Mouse (Mus musculus): ENCODE results near the gene Itpkc. TPM values are rescaled to one million over a fixed set of nuclear protein-coding genes. Genes with fewer than 3 reads are reported as not detected.

Gene Itpkc
- polyA plus RNA-seq, 1 experiment, result 12.4 TPM

GRCm38 (mm10) chr7:27258205-27258899 is 29.9 kb upstream of the Itpkc start, which contains the start of gene Numbl:
Numbl (plus strand) TSS chr7:27258433.
- WGBS, result under 1% methylated on average over 47 of the region's 47 CpGs
- H3K27ac ChIP-seq (ENCODE audit: control insufficient read depth, insufficient read depth, low read length), result no peak within 1 kb of the TSS
- TF ChIP-seq CTCF (IDR thresholded peaks at IDR 0.05; ENCODE audit: borderline replicate concordance, control insufficient read depth, extremely low read depth, insufficient read depth, low read length, poor library complexity) (no peak), POLR2A (IDR thresholded peaks at IDR 0.05; ENCODE audit: control insufficient read depth, extremely low read depth, insufficient read depth, low read length, poor library complexity) (no peak)
- peak within 1 kb of the TSS; percentile 65 for H3K4me3 ChIP-seq (ENCODE audit: control insufficient read depth, insufficient read depth, low read length)
- no peaks in the 10 kb centered on the region for H3K36me3 ChIP-seq (ENCODE audit: control insufficient read depth, insufficient read depth, low read length)
- H3K27me3 ChIP-seq (ENCODE audit: control insufficient read depth, insufficient read depth, low read length), result no peaks in the 10 kb centered on the region
- peaks cover 17% of the 10 kb centered on the region for H3K4me1 ChIP-seq (replicated peaks; ENCODE audit: control insufficient read depth, insufficient read depth, low read length)
- DNase-seq, result peak; percentile 92

DNA sequence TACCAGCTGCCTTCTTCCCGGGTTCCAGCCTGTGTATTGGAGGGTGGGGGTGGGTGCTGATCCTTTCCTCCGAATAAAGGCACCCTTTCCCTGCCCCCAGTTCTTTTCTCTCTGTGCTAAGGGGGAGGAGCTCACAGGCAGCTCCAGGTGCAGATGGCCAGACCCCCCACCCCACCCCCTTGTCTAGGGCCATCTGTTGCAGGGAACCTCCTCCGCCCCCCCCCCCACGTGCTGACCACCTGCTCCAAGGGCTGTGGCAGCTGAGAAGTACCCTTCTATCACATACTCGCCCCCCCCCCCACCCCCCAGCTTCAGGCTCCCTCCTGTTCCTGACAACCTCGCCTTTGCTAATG is 29.4 kb upstream of the Itpkc start:
- peaks cover 17% of the 10 kb centered on the region for H3K4me1 ChIP-seq (replicated peaks; ENCODE audit: control insufficient read depth, insufficient read depth, low read length)
- no peaks in the 10 kb centered on the region for H3K36me3 ChIP-seq (ENCODE audit: control insufficient read depth, insufficient read depth, low read length)
- no peak for DNase-seq
- whole genome bisulfite sequencing, result 22% methylated on average over 6 of the region's 6 CpGs
- H3K4me3 ChIP-seq (ENCODE audit: control insufficient read depth, insufficient read depth, low read length), result peak overlapping the region; percentile 65
- H3K27me3 ChIP-seq (ENCODE audit: control insufficient read depth, insufficient read depth, low read length), result no peaks in the 10 kb centered on the region
- no peak overlapping the region for H3K27ac ChIP-seq (ENCODE audit: control insufficient read depth, insufficient read depth, low read length)
- no peak for TF ChIP-seq CTCF (IDR thresholded peaks at IDR 0.05; ENCODE audit: borderline replicate concordance, control insufficient read depth, extremely low read depth, insufficient read depth, low read length, poor library complexity)
- no peak for TF ChIP-seq POLR2A (IDR thresholded peaks at IDR 0.05; ENCODE audit: control insufficient read depth, extremely low read depth, insufficient read depth, low read length, poor library complexity)

DNA sequence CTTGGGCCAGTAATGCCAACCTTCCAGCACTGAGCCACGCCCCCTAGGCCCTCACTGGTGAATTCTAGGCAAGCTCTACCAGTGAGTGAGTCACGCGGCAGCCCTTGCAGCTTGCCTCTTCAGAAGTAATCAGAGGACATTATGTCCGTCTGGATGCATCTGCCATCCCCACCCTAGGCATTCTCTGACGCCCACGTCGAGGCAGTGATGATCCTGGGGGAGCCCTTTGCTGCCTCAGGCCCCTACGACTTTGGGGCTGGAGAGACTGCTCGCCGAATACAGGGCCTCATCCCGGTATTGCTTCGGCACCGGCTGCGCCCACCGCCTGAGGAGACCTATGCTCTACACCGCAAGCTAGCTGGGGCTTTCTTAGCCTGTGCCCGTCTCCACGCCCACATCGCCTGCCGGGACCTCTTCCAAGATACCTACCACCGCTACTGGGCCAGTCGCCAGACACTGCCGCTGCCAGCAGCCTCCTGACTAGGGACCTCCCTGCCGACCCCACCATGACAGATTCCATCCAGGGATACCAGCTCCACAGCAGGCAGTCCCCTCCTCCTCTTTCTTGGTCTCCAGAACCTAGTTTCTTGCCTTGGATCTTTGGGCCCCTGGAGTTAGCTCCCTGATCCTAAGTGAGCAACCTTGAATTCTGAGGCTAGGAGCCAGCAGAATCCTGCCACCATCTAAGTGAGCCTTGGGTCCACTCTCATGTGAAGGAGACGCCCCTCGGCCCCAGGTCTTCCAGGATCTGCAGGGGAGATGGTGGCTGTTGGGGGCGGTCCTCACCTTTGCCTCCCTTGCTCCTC is 28.8 kb upstream of the Itpkc start:
- Histone ChIP-seq H3K36me3 (ENCODE audit: control insufficient read depth, insufficient read depth, low read length) (no peaks in the 10 kb centered on the region), H3K27ac (ENCODE audit: control insufficient read depth, insufficient read depth, low read length) (no peak overlapping the region), H3K4me3 (ENCODE audit: control insufficient read depth, insufficient read depth, low read length) (no peak overlapping the region), H3K27me3 (ENCODE audit: control insufficient read depth, insufficient read depth, low read length) (no peaks in the 10 kb centered on the region), H3K4me1 (replicated peaks; ENCODE audit: control insufficient read depth, insufficient read depth, low read length) (peaks cover 17% of the 10 kb centered on the region)
- 78% methylated on average over 27 of the region's 27 CpGs for WGBS
- DNase-seq, result no peak
- TF ChIP-seq CTCF (IDR thresholded peaks at IDR 0.05; ENCODE audit: borderline replicate concordance, control insufficient read depth, extremely low read depth, insufficient read depth, low read length, poor library complexity) (no peak), POLR2A (IDR thresholded peaks at IDR 0.05; ENCODE audit: control insufficient read depth, extremely low read depth, insufficient read depth, low read length, poor library complexity) (no peak)

GRCm38 (mm10) chr7:27255721-27256120 is 27.3 kb upstream of the Itpkc start:
- Histone ChIP-seq H3K27me3 (ENCODE audit: control insufficient read depth, insufficient read depth, low read length) (no peaks in the 10 kb centered on the region), H3K4me1 (replicated peaks; ENCODE audit: control insufficient read depth, insufficient read depth, low read length) (peaks cover 17% of the 10 kb centered on the region), H3K36me3 (ENCODE audit: control insufficient read depth, insufficient read depth, low read length) (no peaks in the 10 kb centered on the region), H3K4me3 (ENCODE audit: control insufficient read depth, insufficient read depth, low read length) (no peak overlapping the region), H3K27ac (ENCODE audit: control insufficient read depth, insufficient read depth, low read length) (no peak overlapping the region)
- DNase-seq, result no peak
- 95% methylated on average over 3 of the region's 3 CpGs for WGBS
- TF ChIP-seq POLR2A (IDR thresholded peaks at IDR 0.05; ENCODE audit: control insufficient read depth, extremely low read depth, insufficient read depth, low read length, poor library complexity), result no peak
- TF ChIP-seq CTCF (IDR thresholded peaks at IDR 0.05; ENCODE audit: borderline replicate concordance, control insufficient read depth, extremely low read depth, insufficient read depth, low read length, poor library complexity), result no peak

- H3K27ac ChIP-seq (ENCODE audit: control insufficient read depth, insufficient read depth, low read length), result no peak overlapping the region
- H3K4me1 ChIP-seq (replicated peaks; ENCODE audit: control insufficient read depth, insufficient read depth, low read length), result no peaks in the 10 kb centered on the region
- 93% methylated on average over 6 of the region's 6 CpGs for WGBS
- H3K36me3 ChIP-seq (ENCODE audit: control insufficient read depth, insufficient read depth, low read length), result no peaks in the 10 kb centered on the region
- no peak overlapping the region for H3K4me3 ChIP-seq (ENCODE audit: control insufficient read depth, insufficient read depth, low read length)
- H3K27me3 ChIP-seq (ENCODE audit: control insufficient read depth, insufficient read depth, low read length), result no peaks in the 10 kb centered on the region
- TF ChIP-seq POLR2A (IDR thresholded peaks at IDR 0.05; ENCODE audit: control insufficient read depth, extremely low read depth, insufficient read depth, low read length, poor library complexity), result no peak
- TF ChIP-seq CTCF (IDR thresholded peaks at IDR 0.05; ENCODE audit: borderline replicate concordance, control insufficient read depth, extremely low read depth, insufficient read depth, low read length, poor library complexity), result no peak
- DNase-seq, result no peak
Measured at GRCm38 (mm10) chr7:27251946-27252345, 23.5 kb upstream of the Itpkc start.

DNA sequence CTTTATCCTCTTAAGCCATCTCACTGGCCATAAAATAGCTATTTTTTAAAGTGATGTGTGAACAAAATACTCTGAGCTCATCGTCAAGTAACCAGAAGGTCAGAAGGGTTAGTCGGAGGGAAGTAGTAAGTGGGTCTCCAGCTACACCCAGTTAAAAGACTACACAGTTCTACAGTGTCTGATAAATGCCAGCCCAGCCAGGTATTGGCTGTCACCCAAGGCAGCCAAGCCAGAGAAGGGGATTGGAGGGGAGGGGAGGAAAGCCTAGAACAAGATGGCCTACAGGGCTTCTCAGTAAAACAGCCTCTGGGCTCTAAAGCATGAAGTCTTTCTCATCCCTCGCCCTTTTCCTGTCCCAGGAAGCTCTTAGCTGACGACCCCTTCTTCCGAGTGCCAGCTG is 21.5 kb upstream of the Itpkc start:
- Histone ChIP-seq H3K4me3 (ENCODE audit: control insufficient read depth, insufficient read depth, low read length) (no peak overlapping the region), H3K36me3 (ENCODE audit: control insufficient read depth, insufficient read depth, low read length) (no peaks in the 10 kb centered on the region), H3K27ac (ENCODE audit: control insufficient read depth, insufficient read depth, low read length) (no peak overlapping the region), H3K4me1 (replicated peaks; ENCODE audit: control insufficient read depth, insufficient read depth, low read length) (no peaks in the 10 kb centered on the region), H3K27me3 (ENCODE audit: control insufficient read depth, insufficient read depth, low read length) (no peaks in the 10 kb centered on the region)
- WGBS, result 95% methylated on average over 5 of the region's 5 CpGs
- TF ChIP-seq POLR2A (IDR thresholded peaks at IDR 0.05; ENCODE audit: control insufficient read depth, extremely low read depth, insufficient read depth, low read length, poor library complexity) (no peak), CTCF (IDR thresholded peaks at IDR 0.05; ENCODE audit: borderline replicate concordance, control insufficient read depth, extremely low read depth, insufficient read depth, low read length, poor library complexity) (no peak)
- no peak for DNase-seq

Measured in thymus, adult 2 months (tissue).